Mouse (Mus musculus): Measurements from ENCODE around the gene Fbf1.

GRCm38 (mm10) chr11:116145481-116146293 lies 22.3 kb downstream of the Fbf1 start:
- no peak for TF ChIP-seq ZNF384 (IDR thresholded peaks at IDR 0.05; ENCODE audit: low read depth, low read length)
- no peak for TF ChIP-seq CHD2 (IDR thresholded peaks at IDR 0.05; ENCODE audit: low read depth, low read length)
- no peak for TF ChIP-seq MAFK (IDR thresholded peaks at IDR 0.05; ENCODE audit: insufficient read depth, low read depth, low read length)

Measured in ES-E14 (cell line).